10 mouse cellular contexts compared by ENCODE assay signal in genomic region chr9:20738251-20738999, GRCm38 (mm10). TPM values are rescaled to one million over a fixed set of nuclear protein-coding genes. Genes with fewer than 3 reads are reported as not detected.
A peak's percentile ranks its signal among the peaks of the same experiment; 100 is the strongest.
DNase-seq lines count a peak whose midpoint lies in the region; ATAC-seq and TF ChIP-seq lines count a peak whose summit lies in the region.
"Had no signal": no experiment of that assay in that cellular context is flagged by ENCODE, and none has a peak within 500 bp of the region (broad histone marks: within the 10 kb centered on the region; RNA-seq: fewer than 3 reads in every experiment).

No protein-coding gene starts in this region.

- 51% methylated on average over 8 of the region's 8 CpGs for WGBS in embryonic facial prominence, embryonic 11.5 days

- H3K4me3 ChIP-seq in E14TG2a.4 (replicated peaks; ENCODE audit: low read length): peak overlapping the region; percentile 14; the same call in 1 of the 2 replicates
- H3K4me3 ChIP-seq in embryonic facial prominence, embryonic 11.5 days (ENCODE audit: low read depth, low read length): no peak overlapping the region

- DNase-seq in kidney, postnatal 10 days: peak; percentile 51
- DNase-seq in kidney, adult 18-20 months: no peak
- DNase-seq in 3T3-L1 (ENCODE audit: low read depth, low spot score): peak; percentile 68
- DNase-seq in embryonic facial prominence, embryonic 11.5 days (ENCODE audit: low spot score): peak; percentile 39
- no peak for DNase-seq in spleen, adult 12 weeks (ENCODE audit: low spot score)
- no peak for DNase-seq in left cerebral cortex, adult 11 months (ENCODE audit: low spot score)
- no peak for DNase-seq in layer of hippocampus, adult 8-10 months (ENCODE audit: low spot score in 2 of 2)
- DNase-seq: gastrocnemius, postnatal 14 days had no signal

- peaks cover 12% of the 10 kb centered on the region for H3K27me3 ChIP-seq in E14TG2a.4 (ENCODE audit: insufficient read depth, low read length)
- no peaks in the 10 kb centered on the region for H3K27me3 ChIP-seq in embryonic facial prominence, embryonic 11.5 days (ENCODE audit: control insufficient read depth, insufficient read depth, low read length)

- H3K9me3 ChIP-seq in E14TG2a.4 (ENCODE audit: low read length): no peaks in the 10 kb centered on the region
- no peaks in the 10 kb centered on the region for H3K9me3 ChIP-seq in embryonic facial prominence, embryonic 11.5 days (replicated peaks; ENCODE audit: control insufficient read depth, low read length)

- H3K27ac ChIP-seq in embryonic facial prominence, embryonic 11.5 days (replicated peaks; ENCODE audit: low read depth, low read length): no peak overlapping the region

- H3K4me1 ChIP-seq in E14TG2a.4 (replicated peaks; ENCODE audit: low read depth, low read length): peaks cover 55% of the 10 kb centered on the region
- no peaks in the 10 kb centered on the region for H3K4me1 ChIP-seq in embryonic facial prominence, embryonic 11.5 days (ENCODE audit: control insufficient read depth, insufficient read depth, low read length)

- peak; percentile 50 for TF ChIP-seq CTCF in E14TG2a.4 (conservative IDR thresholded peaks at IDR 0.05; ENCODE audit: low read length)

- H3K9ac ChIP-seq in embryonic facial prominence, embryonic 11.5 days (replicated peaks; ENCODE audit: low read length): no peak overlapping the region

- H3K36me3 ChIP-seq in E14TG2a.4 (ENCODE audit: insufficient read depth, low read length): no peaks in the 10 kb centered on the region
- no peaks in the 10 kb centered on the region for H3K36me3 ChIP-seq in embryonic facial prominence, embryonic 11.5 days (replicated peaks; ENCODE audit: control insufficient read depth, insufficient read depth, low read depth, low read length)

- no peak for ATAC-seq in embryonic facial prominence, embryonic 11.5 days (replicated peaks; ENCODE audit: insufficient number of reproducible peaks, low FRiP score, low TSS enrichment, low read depth)
- ATAC-seq: midbrain, embryonic 16.5 days had no signal

- no peak overlapping the region for H3K4me2 ChIP-seq in embryonic facial prominence, embryonic 11.5 days (ENCODE audit: low read depth, low read length)

RNA-seq across cellular contexts. Expression of gene Olfm2, which starts 7.7 kb away (rescaled TPM):
- 11.0 and 13.9 TPM in 2 replicates for polyA plus RNA-seq in embryonic facial prominence, embryonic 11.5 days (2014; fragmentation: Nextera tagmentation; extraction: Ambion mirVana)
- 10 to 100 TPM; 45.9 to 52.3 (median 47.0) TPM for total RNA-seq in layer of hippocampus, adult 8-10 months (2022)

Comparison
In these comparisons a context has a peak if more than half of its experiments do, and no peak if none do; other contexts are left out.
1. DNase-seq: peak in kidney, postnatal 10 days (single experiment), 3T3-L1 (single experiment) and embryonic facial prominence, embryonic 11.5 days (single experiment); none in kidney, adult 18-20 months (single experiment), spleen, adult 12 weeks (single experiment), left cerebral cortex, adult 11 months (single experiment) and layer of hippocampus, adult 8-10 months (0 of 2).